7 mouse cellular contexts compared by ENCODE assay signal in the genomic region with DNA sequence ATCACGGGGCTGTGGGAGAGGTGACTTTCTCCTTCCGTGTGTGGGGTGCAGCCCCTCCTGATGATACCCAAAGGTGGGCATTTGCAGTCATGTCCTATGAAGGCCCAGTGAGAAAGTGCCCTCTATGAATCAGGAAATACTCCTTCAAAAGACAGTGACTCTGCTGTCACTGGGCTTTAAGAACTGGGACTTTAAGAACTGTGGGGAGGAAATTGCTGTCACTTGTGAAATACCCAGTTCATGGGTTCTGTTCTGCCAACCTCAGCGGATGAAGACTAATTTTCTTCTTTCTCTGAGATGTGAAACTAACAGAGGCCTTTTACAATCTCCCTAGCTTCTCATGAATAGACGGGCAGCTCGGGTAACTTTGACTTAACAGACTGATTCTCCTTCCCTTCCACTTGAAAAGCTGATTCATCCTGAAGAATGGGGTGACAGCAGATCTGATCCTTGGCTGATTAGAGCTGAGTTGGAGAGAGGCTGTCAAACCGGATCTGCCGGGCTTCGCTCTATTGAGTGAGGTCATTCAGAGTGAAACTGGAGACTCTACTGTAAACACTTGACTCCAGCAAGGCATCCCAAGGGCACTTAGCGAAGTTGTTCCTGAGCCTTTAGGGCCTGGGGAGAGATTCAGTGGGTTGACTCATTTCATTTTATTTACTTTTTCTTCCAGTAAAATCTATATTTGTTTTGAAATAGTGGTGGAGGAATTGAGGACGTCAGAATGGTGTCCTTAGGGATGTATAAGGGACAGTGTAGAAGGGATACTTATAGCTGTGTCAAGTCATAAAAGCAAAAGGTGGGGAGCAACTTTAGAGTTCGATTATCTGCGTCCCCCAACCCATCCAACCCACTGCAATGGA.
DNase-seq lines count a peak whose midpoint lies in the region; ATAC-seq and TF ChIP-seq lines count a peak whose summit lies in the region.

No protein-coding gene starts in this region.

- H3K36me3 ChIP-seq in G1E (replicated peaks), result no peaks in the 10 kb centered on the region
- H3K36me3 ChIP-seq in intestine, embryonic 15.5 days, result no peaks in the 10 kb centered on the region

- 0 out of 2 replicates have a peak overlapping the region, but pooled peaks have one; percentile 22 for H3K4me2 ChIP-seq in intestine, embryonic 15.5 days (replicated peaks)

- DNase-seq in 3134 (ENCODE audit: extremely low read depth, insufficient read length, low spot score), result peak; percentile 48
- no peak for DNase-seq in G1E (ENCODE audit: low spot score)
- DNase-seq in lung, adult 2 months, result peak; percentile 77
- no peak for DNase-seq in frontal cortex, postnatal 14 days (ENCODE audit: low spot score in 2 of 2)
- DNase-seq in cerebellum, postnatal 10 days, result no peak

- ATAC-seq in G1E (ENCODE audit: extremely low read depth, insufficient number of reproducible peaks, low FRiP score, poor library complexity, severe bottlenecking), result 0 out of 2 replicates have a peak, but pooled peaks have one; percentile 40
- peak; percentile 95 for ATAC-seq in intestine, embryonic 15.5 days
- no peak for ATAC-seq in cerebellum, adult (ENCODE audit: insufficient number of reproducible peaks, low FRiP score, low TSS enrichment)

- peaks cover 82% of the 10 kb centered on the region for H3K4me1 ChIP-seq in G1E (ENCODE audit: insufficient read depth, low read depth, low read length)
- peaks cover 33% of the 10 kb centered on the region for H3K4me1 ChIP-seq in intestine, embryonic 15.5 days (replicated peaks)
- H3K4me1 ChIP-seq in lung, adult 2 months (ENCODE audit: control insufficient read depth, insufficient read depth, low read length), result peaks cover 10% of the 10 kb centered on the region

- TF ChIP-seq CTCF in G1E (IDR thresholded peaks at IDR 0.05; ENCODE audit: low read depth, low read length), result no peak
- no peak for TF ChIP-seq CTCF in lung, adult 2 months (IDR thresholded peaks at IDR 0.05; ENCODE audit: insufficient read depth, low read length)

- no peak for TF ChIP-seq POLR2A in lung, adult 2 months (IDR thresholded peaks at IDR 0.05; ENCODE audit: borderline replicate concordance, extremely low read depth, low read depth, low read length)

- no peak overlapping the region for H3K4me3 ChIP-seq in G1E (ENCODE audit: low read depth, low read length)
- H3K4me3 ChIP-seq in intestine, embryonic 15.5 days (replicated peaks), result no peak overlapping the region
- no peak overlapping the region for H3K4me3 ChIP-seq in lung, adult 2 months (replicated peaks; ENCODE audit: extremely low read depth, low read depth, low read length)

- H3K27me3 ChIP-seq in G1E (ENCODE audit: insufficient read depth, low read length), result peaks cover 2% of the 10 kb centered on the region; the same call in 1 of the 2 replicates
- H3K27me3 ChIP-seq in intestine, embryonic 15.5 days (replicated peaks), result no peaks in the 10 kb centered on the region

- H3K9me3 ChIP-seq in G1E (replicated peaks), result peaks cover 3% of the 10 kb centered on the region
- no peaks in the 10 kb centered on the region for H3K9me3 ChIP-seq in intestine, embryonic 15.5 days

- peak overlapping the region; percentile 70 for H3K27ac ChIP-seq in intestine, embryonic 15.5 days

- H3K9ac ChIP-seq in intestine, embryonic 15.5 days, result no peak overlapping the region

- 17% methylated on average over 12 of the region's 12 CpGs for WGBS in intestine, embryonic 15.5 days
- 27% methylated on average over 12 of the region's 12 CpGs for WGBS in lung, adult 2 months

Comparison
In these comparisons a context has a peak if more than half of its experiments do, and no peak if none do; other contexts are left out.
1. DNase-seq: peak in 3134 (single experiment) and lung, adult 2 months (single experiment); none in G1E (single experiment), frontal cortex, postnatal 14 days (0 of 2) and cerebellum, postnatal 10 days (0 of 2).